Mouse (Mus musculus): ENCODE results near the gene Arl5a.

GRCm38 (mm10) chr2:52424248-52424728 lies 413 bp downstream of the Arl5a start:
- TF ChIP-seq USF2 (IDR thresholded peaks at IDR 0.05; ENCODE audit: borderline replicate concordance in 1 of 2, insufficient read depth in 1 of 2, low read depth in 1 of 2, low read length in 2 of 2) (no peak), CTCF (IDR thresholded peaks at IDR 0.05 in 2 of 3, conservative IDR thresholded peaks at IDR 0.05 in 1 of 3; ENCODE audit: control insufficient read depth in 1 of 3, insufficient read depth in 1 of 3, low read depth in 2 of 3, low read length in 3 of 3, poor library complexity in 1 of 3, severe bottlenecking in 1 of 3) (no peak), MYB (IDR thresholded peaks at IDR 0.05; ENCODE audit: low read depth, low read length) (no peak), POLR2A (IDR thresholded peaks at IDR 0.05; ENCODE audit: control insufficient read depth in 1 of 2, insufficient read depth in 1 of 2, low read depth in 1 of 2, low read length in 2 of 2, poor library complexity in 1 of 2) (no peak), NELFE (IDR thresholded peaks at IDR 0.05; ENCODE audit: low read depth, low read length) (no peak)

All from MEL (cell line).